Mouse (Mus musculus) adrenal gland, adult 2 months (tissue): ENCODE measurements around the gene Htr1a. TPM values are rescaled to one million over a fixed set of nuclear protein-coding genes. Genes with fewer than 3 reads are reported as not detected.

Experiments
- DNase-seq: peaks from one replicate; pipeline ENCODE4 v3.0.0; 2021
- long read RNA-seq: library from polyadenylated mRNA; stranded (forward); transcript quantifications from one replicate; pipeline ENCODE4 v2.0.0, GENCODE M21; 2021
- polyA plus RNA-seq: library from polyadenylated mRNA; depleted of rRNA; stranded (reverse); fragments of >200 nt; gene quantifications from 2 replicates; pipeline ENCODE4 v1.2.3, GENCODE M21; 2012; rRNA removed
- total RNA-seq, 2 experiments: library from RNA; stranded (reverse); gene quantifications; 2 replicates each; pipeline ENCODE4 v1.2.3; 2021

The Htr1a gene
- total RNA-seq (not detected), polyA plus RNA-seq (not detected in 2 replicates)
- long read RNA-seq = 0 reads

DNA sequence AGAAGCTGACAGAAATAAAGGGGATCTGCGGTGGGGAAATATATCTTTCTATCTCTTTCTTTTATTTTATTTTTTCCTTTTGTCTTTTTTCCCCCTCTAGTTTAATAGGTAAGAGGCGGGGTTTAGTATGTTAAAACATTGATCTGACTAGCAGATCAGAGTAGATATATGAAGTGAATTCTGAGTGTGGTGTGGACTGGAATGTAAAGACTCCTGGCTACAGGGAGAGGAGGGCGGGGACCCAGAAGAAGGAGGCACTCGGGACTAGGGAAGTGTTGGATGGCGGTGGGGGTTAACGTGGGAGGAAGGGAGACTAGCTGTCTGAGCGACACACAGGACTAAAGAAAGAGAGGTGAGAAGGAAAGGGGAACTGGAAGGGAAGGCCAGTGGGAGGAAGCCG lies at the start of gene Htr1a:
Gene Htr1a (plus strand): TSS at position 301 of the 400 bp plus-strand sequence.
- DNase-seq = no peak

DNA sequence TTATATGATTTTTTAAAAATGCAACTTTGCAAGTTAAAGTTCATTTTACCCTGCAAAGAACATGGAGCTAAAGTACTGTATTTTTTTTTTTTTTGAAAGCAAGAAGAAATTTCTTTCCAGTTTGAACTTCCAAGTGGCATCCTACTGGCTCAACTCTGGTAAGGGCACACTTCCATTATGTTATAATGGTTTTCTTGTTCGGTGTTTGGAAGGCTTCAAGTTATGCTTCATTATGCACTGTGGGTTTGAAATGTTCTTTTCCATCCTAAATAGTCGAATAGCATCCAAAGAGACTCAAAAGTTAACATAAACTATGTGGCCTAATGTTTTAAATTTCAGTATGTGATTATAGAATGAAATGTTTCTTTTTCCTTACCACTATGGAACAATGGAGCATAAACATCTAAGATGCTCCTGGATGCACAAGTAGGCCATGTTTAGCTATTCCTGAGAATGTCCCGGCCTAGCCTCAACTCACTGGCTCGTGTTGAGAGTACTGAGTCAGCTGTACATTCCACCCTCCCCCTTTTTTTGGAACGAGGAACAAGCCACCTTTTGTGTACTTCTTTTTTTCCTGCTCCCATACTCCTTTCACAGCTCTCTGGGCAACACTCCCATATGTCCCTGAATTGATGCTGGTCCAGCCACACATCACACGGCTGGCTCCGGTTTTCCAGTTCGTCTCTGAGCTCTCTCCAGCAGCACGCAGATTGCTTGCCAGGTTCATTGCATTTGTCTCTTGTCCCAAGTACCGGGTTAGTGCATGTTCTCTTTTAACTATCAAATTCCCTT lies 31.7 kb upstream of the Htr1a start:
- DNase-seq = no peak

DNA sequence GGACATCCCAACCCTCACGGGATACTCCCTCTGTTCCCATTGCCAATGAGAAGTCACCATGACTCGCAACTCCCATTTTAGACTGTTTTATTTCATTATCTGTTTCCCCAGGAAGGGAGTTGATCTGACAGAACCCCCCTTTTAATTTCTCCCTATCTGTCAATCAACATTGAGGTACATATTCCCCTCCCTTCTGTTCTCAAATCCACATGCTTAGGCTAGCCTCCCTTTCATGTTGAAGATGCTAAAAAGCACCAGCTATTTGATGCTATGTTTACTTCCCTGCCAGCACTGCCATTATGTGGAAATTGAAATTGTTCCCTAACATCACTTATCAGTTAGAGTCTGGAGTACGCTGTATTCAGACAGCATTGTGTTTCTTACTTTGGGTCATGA lies 31.1 kb upstream of the Htr1a start:
- no peak for DNase-seq

DNA sequence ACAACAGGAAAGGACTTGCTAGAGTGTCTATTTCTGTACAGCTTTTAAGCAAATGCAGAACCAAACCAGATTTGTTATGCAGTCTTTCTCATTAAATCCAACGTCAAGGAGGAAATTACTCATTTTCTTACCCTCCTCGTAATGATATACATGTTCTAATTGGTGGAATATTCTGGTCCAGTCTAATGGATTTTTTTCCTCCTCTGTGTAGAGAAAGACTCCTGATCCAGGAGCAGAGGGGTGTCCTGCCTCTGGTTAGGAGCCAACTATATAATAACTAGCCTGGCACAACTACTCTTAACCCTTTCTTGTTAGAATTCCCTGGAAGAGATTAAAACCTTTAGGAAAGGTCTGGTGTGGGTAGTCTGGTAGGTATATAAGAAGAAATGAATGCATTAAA lies 10.3 kb upstream of the Htr1a start:
- DNase-seq = no peak

DNA sequence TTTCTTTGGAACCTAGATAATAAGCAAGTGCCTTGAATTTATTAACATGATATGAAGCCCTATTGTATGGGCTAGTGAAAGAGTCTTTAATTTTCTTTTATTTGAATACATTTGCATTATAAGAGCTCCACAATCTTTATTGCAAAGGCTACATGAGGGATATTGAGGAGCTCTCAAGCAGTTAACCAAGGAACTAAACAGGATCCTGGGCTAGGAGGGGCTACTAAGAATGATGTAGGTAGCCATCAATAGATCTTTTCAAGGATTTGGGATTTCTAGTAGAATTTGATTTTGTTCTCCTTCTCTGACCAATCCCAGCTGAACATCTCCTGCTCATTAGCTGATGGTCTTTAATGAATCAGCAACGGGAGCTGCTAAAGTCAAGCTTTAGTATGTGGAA lies 9.8 kb upstream of the Htr1a start:
- no peak for DNase-seq

DNA sequence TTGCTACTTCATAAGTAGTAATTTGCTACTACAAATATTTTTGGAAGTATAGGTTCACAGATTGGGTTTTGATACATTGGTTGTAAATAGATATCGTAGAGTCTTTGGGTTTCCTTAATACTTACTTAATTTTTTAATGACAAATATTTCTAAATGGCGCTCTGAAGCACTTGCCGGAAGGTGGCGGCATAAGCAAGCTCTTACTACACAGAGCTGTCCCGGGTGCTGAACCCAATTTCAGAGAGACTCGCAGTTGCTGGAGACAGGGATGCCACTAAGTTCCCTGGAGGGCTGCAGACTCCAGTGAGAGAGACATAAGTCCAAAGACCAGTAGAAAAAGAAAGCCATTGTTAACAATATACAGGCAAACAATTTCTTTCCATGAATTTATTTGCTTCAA lies 863 bp upstream of the Htr1a start:
- peak; percentile 15 for DNase-seq

DNA sequence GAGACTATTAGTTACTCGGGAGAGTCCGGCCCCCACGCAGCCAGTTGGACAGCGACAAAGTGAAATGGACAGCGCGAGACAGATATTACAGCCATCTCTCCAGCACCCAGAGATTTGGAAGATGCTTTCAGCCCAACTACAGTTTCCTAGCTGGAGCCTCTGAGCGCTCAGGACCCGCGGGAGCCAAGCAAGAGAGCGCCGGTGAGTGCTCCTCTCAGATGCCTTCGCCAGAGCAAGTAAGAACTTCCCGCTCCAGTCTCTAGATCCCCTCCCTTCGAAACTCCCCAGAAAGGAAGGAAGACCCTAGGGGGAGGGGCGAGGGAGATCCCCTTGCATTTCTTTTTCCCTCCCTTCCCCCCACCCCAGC lies 415 bp downstream of the Htr1a start:
- DNase-seq = no peak

DNA sequence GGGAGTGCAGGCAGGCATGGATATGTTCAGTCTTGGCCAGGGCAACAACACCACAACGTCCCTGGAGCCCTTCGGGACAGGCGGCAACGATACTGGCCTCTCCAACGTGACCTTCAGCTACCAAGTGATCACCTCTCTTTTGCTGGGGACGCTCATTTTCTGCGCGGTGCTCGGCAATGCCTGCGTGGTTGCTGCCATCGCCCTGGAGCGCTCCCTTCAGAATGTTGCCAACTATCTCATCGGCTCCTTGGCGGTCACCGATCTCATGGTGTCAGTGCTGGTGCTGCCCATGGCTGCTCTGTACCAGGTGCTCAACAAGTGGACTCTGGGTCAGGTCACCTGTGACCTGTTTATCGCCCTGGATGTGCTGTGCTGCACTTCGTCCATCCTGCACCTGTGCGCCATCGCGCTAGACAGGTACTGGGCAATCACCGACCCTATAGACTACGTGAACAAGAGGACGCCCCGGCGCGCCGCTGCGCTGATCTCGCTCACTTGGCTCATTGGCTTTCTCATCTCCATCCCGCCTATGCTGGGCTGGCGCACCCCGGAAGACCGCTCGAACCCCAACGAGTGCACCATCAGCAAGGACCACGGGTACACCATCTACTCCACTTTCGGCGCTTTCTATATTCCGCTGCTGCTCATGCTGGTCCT lies 927 bp downstream of the Htr1a start:
- no peak for DNase-seq

DNA sequence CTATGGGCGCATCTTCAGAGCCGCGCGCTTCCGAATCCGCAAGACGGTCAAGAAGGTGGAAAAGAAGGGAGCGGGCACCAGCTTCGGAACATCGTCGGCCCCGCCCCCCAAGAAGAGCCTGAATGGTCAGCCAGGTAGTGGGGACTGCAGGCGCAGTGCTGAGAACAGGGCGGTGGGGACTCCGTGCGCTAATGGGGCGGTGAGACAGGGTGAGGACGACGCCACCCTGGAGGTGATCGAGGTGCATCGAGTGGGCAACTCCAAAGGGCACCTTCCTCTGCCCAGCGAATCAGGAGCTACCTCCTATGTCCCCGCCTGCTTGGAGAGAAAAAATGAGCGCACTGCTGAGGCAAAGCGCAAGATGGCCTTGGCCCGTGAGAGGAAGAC lies 1.4 kb downstream of the Htr1a start:
- DNase-seq = no peak

DNA sequence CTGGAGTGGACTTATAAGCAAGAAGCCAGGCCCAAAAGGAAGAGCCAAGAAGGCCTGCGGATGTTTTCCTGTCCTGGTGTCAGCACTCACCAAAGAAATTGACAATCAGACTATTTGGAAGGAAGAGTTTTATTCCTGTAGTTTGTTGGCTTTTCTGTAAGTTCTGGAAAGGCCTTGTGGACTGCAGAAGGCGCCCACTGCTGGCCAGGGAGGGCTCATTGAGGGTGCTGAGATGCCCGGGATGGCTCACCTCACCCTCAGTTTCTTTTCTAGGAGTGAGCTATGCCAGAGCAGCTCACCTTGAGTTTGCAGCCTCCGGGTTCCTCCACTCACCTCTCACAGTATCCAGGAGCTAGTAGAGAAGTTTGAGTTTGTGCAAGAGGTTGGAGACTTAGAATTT lies 2.8 kb downstream of the Htr1a start:
- DNase-seq = no peak

DNA sequence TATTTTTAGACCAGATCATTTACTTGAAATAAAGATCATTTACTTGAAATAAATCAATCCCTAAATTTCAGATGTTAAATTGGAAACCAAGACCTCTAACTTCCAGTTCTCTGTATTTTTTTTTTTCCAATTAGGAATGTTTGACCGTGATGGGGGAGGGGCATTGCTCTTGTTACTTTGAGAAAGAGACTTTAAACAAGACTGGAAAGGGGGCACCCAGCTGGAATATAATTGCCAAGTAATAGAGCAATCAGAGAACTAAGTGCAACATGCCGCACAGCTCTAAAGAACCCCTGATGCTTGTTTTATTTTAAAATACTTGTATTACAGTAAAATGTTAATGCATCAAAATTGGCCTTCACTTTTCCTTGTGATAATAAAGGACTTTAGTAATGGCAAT lies 4.3 kb downstream of the Htr1a start:
- no peak for DNase-seq

DNA sequence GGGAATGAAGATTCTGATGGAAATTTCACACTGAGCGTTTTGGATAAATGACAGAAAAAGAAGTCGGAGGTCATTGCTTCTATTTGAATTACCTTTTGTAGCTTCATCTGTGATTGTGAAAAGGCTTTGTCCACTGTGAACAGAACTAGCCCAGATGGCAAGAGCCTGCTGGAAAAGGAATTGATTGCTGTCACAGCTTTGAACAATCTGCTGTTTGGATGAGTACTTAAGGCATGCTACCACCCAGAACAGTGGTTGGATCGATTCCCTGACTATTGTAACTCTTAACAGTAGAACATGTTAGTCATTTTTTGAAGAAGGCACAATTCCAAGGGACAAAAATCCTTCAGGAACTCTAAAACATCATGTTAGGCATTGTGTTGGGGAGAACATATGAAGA lies 8.1 kb downstream of the Htr1a start:
- DNase-seq = no peak

Other genes starting within 250 kb of the Htr1a start
- 10 to 100 TPM in 1 of 2 experiments, 1 to 10 TPM in 1; 5.2 to 17.6 TPM for gene Rnf180, start 148.8 kb upstream of the Htr1a start, total RNA-seq
- 0.45 and 0.71 TPM in 2 replicates for gene Rnf180, start 148.8 kb upstream of the Htr1a start, polyA plus RNA-seq